Mouse (Mus musculus) heart, adult 8-10 months (tissue): ENCODE data around the gene Gck. TPM values are rescaled to one million over a fixed set of nuclear protein-coding genes. Genes with fewer than 3 reads are reported as not detected.

Experiments
- DNase-seq: peaks from one replicate; pipeline ENCODE4 v3.0.0; 2022; ENCODE audit warnings: low spot score
- total RNA-seq, 4 experiments: library from RNA; stranded (reverse); gene quantifications; 2 replicates each; pipeline ENCODE4 v1.2.4; 2022

The Gck gene
- total RNA-seq, 4 experiments from 2014 or later = 15.2 to 30.8 (median 18.1) TPM

DNA sequence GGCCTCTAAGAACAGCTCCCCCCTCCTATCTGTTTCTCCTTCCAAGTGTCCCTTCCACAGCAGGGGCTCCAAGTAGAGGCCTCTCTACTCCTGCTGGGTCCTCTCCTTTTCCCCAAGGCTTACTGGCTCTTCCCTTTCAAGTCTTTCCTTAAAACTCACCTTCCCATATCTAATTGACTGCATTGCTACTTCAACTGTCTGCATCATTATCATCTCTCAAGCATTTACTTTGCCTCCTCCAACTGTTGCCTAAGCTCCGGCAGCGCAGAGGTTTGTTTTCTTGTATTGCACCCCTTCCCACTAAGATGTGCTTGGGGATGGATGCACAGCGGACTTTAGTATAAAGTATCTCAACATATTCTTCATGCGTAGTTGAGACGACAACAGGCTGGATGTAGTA lies 72.5 kb downstream of the Gck start:
- DNase-seq = no peak

- no peak for DNase-seq
Measured at GRCm38 (mm10) chr11:5873192-5873591, 76.7 kb downstream of the Gck start.

- no peak for DNase-seq
Measured at GRCm38 (mm10) chr11:5872707-5873106, 77.2 kb downstream of the Gck start.

GRCm38 (mm10) chr11:5870069-5870468 lies 79.8 kb downstream of the Gck start:
- DNase-seq = no peak

DNA sequence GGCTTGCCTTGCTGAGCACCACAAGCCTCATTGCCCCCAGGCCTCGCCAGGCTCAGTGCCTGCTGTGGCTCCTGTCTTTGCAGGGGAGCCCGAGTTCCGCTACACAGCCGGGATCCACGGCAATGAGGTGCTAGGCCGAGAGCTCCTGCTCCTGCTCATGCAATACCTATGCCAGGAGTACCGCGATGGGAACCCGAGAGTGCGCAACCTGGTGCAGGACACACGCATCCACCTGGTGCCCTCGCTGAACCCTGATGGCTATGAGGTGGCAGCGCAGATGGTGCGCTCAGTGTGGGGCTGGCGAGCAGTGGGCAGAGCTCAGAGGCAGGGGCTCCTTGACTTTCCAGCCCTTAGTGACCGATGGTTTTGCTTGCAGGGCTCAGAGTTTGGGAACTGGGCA lies 80.5 kb downstream of the Gck start:
- DNase-seq = no peak

- no peak for DNase-seq
Measured at GRCm38 (mm10) chr11:5868324-5868723, 81.6 kb downstream of the Gck start.

DNA sequence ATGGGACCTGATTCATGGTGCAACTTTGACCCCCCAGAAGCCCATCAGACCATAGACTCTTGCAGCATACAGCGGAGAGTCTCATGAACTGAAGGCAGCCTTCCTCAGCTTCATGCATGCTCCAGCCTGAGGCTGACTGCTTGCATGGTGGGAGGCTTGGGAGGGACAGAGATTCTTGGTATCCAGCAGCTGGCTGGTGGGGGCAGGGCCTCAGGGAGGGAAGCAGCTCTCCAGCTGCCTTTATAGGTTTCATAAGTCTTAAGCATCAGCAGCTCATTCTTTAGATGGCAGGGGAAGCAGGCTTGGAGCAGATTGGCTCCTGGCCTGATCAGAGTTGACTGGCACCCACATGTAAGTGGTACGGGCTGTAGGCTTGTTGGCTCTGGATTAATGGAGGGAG lies 82.7 kb downstream of the Gck start:
- no peak for DNase-seq

GRCm38 (mm10) chr11:5862394-5863105 lies 87.3 kb downstream of the Gck start:
- no peak for DNase-seq

DNA sequence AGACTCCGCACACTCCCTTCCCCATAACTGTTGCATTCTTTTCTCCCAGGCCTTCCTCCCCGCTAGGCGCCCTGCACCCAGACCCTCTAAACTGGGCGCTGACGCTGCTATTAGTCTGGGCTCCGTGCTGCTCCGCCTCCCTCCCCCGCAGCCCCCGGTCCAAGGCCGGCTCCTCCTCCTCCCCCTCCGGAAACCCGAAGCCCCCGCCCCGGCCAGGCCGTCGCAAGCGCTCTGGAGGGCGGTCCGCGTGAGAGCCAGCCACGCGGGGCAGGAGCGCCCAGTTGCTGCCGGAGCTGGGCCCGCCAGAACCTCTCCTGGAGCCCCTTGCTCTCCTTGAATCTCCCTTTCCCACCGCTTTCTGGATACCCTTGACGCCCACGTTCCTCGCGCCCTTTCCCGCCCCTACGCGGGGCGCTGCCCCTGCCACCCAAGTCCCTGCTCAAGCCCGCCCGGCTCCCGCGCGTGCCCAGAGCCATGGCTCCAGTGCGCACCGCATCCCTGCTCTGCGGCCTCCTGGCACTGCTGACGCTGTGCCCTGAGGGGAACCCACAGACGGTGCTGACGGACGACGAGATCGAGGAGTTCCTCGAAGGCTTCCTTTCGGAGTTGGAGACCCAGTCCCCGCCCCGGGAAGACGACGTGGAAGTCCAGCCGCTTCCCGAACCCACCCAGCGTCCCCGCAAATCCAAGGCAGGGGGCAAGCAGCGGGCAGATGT lies 88.0 kb downstream of the Gck start, which contains the start of gene Aebp1:
Gene Aebp1, plus strand, starts transcription at position 270 of the 716 bp plus-strand sequence.
- DNase-seq = peak; percentile 29

- no peak for DNase-seq
Measured at GRCm38 (mm10) chr11:5860639-5861038, 89.2 kb downstream of the Gck start.

- no peak for DNase-seq
Measured at GRCm38 (mm10) chr11:5859883-5860550, 89.9 kb downstream of the Gck start.

DNA sequence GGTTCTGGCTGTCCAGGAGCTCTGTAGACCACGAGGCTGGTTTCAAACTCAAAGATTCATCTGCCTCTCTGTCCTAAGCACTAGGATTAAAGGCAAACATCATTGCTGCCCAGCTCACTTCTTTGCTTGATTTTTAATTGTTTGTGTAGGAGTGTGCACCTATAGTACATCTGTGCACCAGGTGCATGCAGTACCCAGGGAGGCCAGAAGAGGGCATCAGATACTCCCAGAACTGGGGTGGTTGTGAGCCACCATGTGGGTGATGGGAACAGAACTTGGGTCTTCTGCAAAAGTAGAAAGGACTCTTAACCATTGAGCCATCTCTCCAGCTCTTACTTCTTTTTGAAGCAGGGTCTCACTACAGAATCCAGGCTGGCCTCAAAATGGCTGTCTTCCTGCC lies 91.2 kb downstream of the Gck start:
- DNase-seq = no peak

DNA sequence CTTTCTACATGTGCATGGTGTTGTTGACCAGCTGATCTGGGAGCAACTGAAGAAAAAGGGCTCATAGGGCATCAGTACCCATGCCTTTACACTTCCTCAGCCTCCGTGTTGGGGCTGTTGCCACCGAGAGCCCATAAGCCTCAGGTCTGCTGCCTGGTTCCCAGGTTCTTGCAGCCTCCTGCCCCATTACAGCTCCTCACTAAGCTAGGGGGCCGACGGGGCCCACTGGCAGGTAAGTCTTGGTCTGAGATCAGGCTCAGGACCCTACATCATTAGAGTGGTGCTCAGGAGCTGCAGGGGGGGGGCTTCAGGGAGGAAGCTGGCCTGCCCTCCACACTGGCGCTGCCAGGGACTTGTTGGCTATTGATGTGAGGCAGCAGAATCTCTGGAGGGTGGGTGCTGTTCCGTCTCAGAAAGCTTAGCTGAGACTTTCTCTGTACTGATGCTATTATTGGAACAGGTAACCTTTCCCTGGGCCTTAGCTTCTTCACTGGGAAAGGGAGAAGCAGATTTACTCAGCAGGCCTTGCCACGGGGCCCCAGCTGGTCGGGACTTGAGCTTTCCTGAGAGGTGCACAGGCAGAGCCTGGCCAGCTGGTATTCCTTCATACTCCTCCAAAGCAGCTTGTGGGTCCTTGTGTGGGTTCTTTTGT lies 93.3 kb downstream of the Gck start:
- no peak for DNase-seq

GRCm38 (mm10) chr11:5855902-5856301 lies 94.0 kb downstream of the Gck start:
- peak; percentile 63 for DNase-seq

DNA sequence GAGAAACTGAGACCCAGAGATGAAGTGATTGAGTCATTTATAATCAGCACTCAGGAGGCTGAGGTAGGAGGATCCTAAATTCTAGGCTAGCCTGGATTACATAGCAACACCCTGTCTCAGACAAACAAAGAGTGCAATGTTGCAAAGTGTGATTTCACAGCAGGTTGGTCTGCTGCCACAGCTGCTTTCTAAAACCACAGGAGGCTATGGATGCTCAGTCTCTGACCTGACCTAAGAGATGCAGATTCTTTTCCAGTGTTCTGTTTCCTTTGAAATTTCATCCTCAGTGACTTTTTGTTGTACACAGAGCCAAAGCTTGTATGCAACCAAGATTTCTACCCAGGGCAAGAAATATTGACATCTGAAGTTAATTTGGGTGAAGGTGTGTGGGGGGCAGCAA lies 94.4 kb downstream of the Gck start:
- DNase-seq = no peak

- DNase-seq = no peak
Measured at GRCm38 (mm10) chr11:5852314-5852713, 97.6 kb downstream of the Gck start.

DNA sequence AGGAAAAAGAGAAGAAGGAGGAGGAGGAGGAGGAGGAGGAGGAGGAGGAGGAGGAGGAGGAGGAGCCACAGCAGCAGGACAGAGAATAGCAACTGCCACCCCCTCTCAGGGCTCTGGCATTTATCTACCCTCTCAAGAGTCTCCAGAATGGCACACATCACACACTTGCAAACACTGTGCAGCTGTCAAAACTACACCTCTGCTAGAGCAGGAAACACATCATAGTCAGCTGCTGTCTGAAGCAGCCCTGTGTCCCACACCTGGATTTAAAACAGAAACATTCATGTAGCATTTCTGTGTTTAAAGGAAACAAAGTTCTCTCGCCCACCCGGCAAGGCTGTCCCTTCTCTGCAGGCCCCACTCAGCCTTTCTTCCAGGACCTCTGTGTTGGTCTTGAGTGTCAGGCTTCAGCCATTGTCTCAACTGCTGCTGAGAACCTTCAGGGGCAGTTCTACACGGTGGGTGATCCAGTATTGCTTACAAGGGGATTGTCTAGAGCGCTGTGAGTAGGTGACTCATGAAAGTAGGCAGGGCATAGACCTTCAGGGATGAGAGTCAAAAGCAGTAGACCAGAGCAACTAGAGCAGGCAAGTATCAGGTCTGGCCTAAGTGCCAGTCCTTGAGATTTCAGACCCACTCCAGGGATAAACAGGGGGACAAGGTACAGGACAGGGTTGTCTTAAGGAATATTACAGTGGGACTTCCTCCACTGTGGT lies 98.7 kb downstream of the Gck start:
- no peak for DNase-seq
